8 mouse cellular contexts compared by ENCODE assay signal in the genomic region with DNA sequence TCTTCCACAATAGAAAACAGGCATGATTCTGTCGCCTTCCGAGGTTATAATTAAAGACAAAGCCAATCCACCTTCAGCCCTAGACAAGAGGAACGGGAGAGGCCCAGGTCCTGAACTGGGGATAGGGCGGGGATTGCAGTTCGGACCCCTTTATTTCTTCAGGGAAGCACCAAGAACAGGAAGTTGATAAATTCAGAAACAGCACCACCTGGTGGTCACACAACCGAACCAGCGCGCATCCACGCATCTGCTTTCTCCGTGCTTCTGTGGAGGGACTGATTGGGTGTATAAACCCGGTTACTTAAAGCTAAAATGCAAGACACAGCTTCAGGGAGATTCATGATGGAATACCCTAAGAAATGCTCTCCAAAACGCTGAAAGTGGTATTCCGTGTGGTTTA.
DNase-seq lines count a peak whose midpoint lies in the region; ATAC-seq and TF ChIP-seq lines count a peak whose summit lies in the region.

No protein-coding gene starts in this region.

- no peak overlapping the region for H3K27ac ChIP-seq in small intestine, adult 2 months (ENCODE audit: insufficient read depth, low read depth, low read length)

- H3K27me3 ChIP-seq in small intestine, adult 2 months (ENCODE audit: control insufficient read depth, insufficient read depth, low read length): no peaks in the 10 kb centered on the region

- no peaks in the 10 kb centered on the region for H3K36me3 ChIP-seq in small intestine, adult 2 months (ENCODE audit: control insufficient read depth, insufficient read depth, low read length)

- peak; percentile 79; the same call in 1 of the 2 replicates for TF ChIP-seq CTCF in small intestine, adult 2 months (IDR thresholded peaks at IDR 0.05; ENCODE audit: extremely low read depth, insufficient read length, insufficient replicate concordance, low read depth, low read length)

- TF ChIP-seq POLR2A in small intestine, adult 2 months (IDR thresholded peaks at IDR 0.05; ENCODE audit: low read depth, low read length): no peak

- WGBS in small intestine, adult 2 months: 6% methylated on average over 13 of the region's 13 CpGs

- peak; percentile 86 to 92 for ATAC-seq in hematopoietic stem cell, adult 5-6 weeks (replicated peaks in 1 of 2; ENCODE audit: insufficient read depth in 1 of 2, low FRiP score in 2 of 2, low TSS enrichment in 1 of 2, low read depth in 1 of 2, poor library complexity in 2 of 2, severe bottlenecking in 2 of 2)
- peak; percentile 78 for ATAC-seq in megakaryocyte-erythroid progenitor cell, adult 5-6 weeks (replicated peaks; ENCODE audit: low FRiP score, low TSS enrichment, poor library complexity, severe bottlenecking)
- ATAC-seq in erythroblast, adult 5-6 weeks (replicated peaks; ENCODE audit: low FRiP score, poor library complexity, severe bottlenecking): no peak

- no peaks in the 10 kb centered on the region for H3K4me1 ChIP-seq in small intestine, adult 2 months (ENCODE audit: control insufficient read depth, insufficient read depth, insufficient read length, low read length)

- DNase-seq in R1 (ENCODE audit: low read depth, low spot score): peak; percentile 76
- peak; percentile 4 for DNase-seq in cerebellum, adult 11-12 months
- peak; percentile 80 for DNase-seq in forelimb bud, embryonic 11.5 days (ENCODE audit: low read depth, low spot score)
- peak; percentile 90 to 92 for DNase-seq in left cerebral cortex, adult 18-20 months (ENCODE audit: low spot score in 2 of 2)

- H3K4me3 ChIP-seq in small intestine, adult 2 months (ENCODE audit: low read depth, low read length): no peak overlapping the region

Comparison
In these comparisons a context has a peak if more than half of its experiments do, and no peak if none do; other contexts are left out.
1. DNase-seq: peak in every context shown above with its lines; median percentile 91 in left cerebral cortex, adult 18-20 months; 80 in forelimb bud, embryonic 11.5 days; 76 in R1; 4 in cerebellum, adult 11-12 months.